Mouse (Mus musculus): ENCODE measurements around the gene Ahcy. TPM values are rescaled to one million over a fixed set of nuclear protein-coding genes. Genes with fewer than 3 reads are reported as not detected.

Ahcy gene
- polyA plus RNA-seq, 1 experiment from 2014 or later, result 14.4 TPM

- Histone ChIP-seq H3K27ac (ENCODE audit: low read length) (no peak overlapping the region), H3K27me3 (replicated peaks; ENCODE audit: insufficient read depth, low read length) (no peaks in the 10 kb centered on the region), H3K4me1 (ENCODE audit: insufficient read depth, low read depth, low read length) (no peaks in the 10 kb centered on the region), H3K36me3 (ENCODE audit: insufficient read depth, low read length) (no peaks in the 10 kb centered on the region), H3K4me3 (ENCODE audit: low read depth, low read length) (no peak overlapping the region), H3K9ac (replicated peaks; ENCODE audit: low read depth) (no peak overlapping the region), H3K4me2 (replicated peaks; ENCODE audit: low read depth, low read length) (no peak overlapping the region), H3K9me3 (ENCODE audit: low read length) (no peaks in the 10 kb centered on the region)
- TF ChIP-seq EP300 (IDR thresholded peaks at IDR 0.05) (no peak), CTCF (IDR thresholded peaks at IDR 0.05) (no peak)
- 81% methylated on average over 6 of the region's 6 CpGs for WGBS
- ATAC-seq (no peak), DNase-seq (ENCODE audit: low spot score) (no peak)
These were observed 61.3 kb downstream of the Ahcy start for GRCm38 (mm10) chr2:155012991-155013390.

GRCm38 (mm10) chr2:155011086-155011656 lies 63.1 kb downstream of the Ahcy start:
- H3K4me2 ChIP-seq (replicated peaks; ENCODE audit: low read depth, low read length), result no peak overlapping the region
- DNase-seq (ENCODE audit: low spot score) (no peak), ATAC-seq (no peak)
- H3K4me3 ChIP-seq (ENCODE audit: low read depth, low read length), result no peak overlapping the region
- no peak overlapping the region for H3K27ac ChIP-seq (ENCODE audit: low read length)
- H3K9ac ChIP-seq (replicated peaks; ENCODE audit: low read depth), result no peak overlapping the region
- WGBS, result 27% methylated on average over 3 of the region's 3 CpGs
- no peaks in the 10 kb centered on the region for H3K4me1 ChIP-seq (ENCODE audit: insufficient read depth, low read depth, low read length)
- H3K36me3 ChIP-seq (ENCODE audit: insufficient read depth, low read length), result no peaks in the 10 kb centered on the region
- H3K9me3 ChIP-seq (ENCODE audit: low read length), result no peaks in the 10 kb centered on the region
- no peak for TF ChIP-seq EP300 (IDR thresholded peaks at IDR 0.05)
- no peak for TF ChIP-seq CTCF (IDR thresholded peaks at IDR 0.05)
- H3K27me3 ChIP-seq (replicated peaks; ENCODE audit: insufficient read depth, low read length), result no peaks in the 10 kb centered on the region

Other genes with a start within 250 kb of the Ahcy start
- 59.4 and 59.8 TPM in 2 replicates for gene Eif2s2, start 181.6 kb downstream of the Ahcy start, polyA plus RNA-seq (2015; fragmentation: Nextera tagmentation; extraction: Ambion mirVana)
- gene Gm14226, start 56.2 kb downstream of the Ahcy start, polyA plus RNA-seq (2015; fragmentation: Nextera tagmentation; extraction: Ambion mirVana), result 0.12 TPM in 2 replicates
- gene Itch, start 59.0 kb upstream of the Ahcy start, polyA plus RNA-seq (2015; fragmentation: Nextera tagmentation; extraction: Ambion mirVana), result 24.9 and 30.3 TPM in 2 replicates
- gene Dynlrb1, start 162.0 kb upstream of the Ahcy start, polyA plus RNA-seq (2015; fragmentation: Nextera tagmentation; extraction: Ambion mirVana), result 332 TPM in 2 replicates
- 382 and 428 TPM in 2 replicates for gene Map1lc3a, start 201.8 kb upstream of the Ahcy start, polyA plus RNA-seq (2015; fragmentation: Nextera tagmentation; extraction: Ambion mirVana)